Mouse (Mus musculus): Measurements from ENCODE around the gene Slc7a5. TPM values are rescaled to one million over a fixed set of nuclear protein-coding genes. Genes with fewer than 3 reads are reported as not detected.

Slc7a5 gene
- polyA plus RNA-seq, 1 experiment from 2014 or later: 17.3 TPM

- no peaks in the 10 kb centered on the region for H3K27me3 ChIP-seq (replicated peaks)
- H3K9ac ChIP-seq: peak within 1 kb of the TSS; percentile 99
- ATAC-seq (ENCODE audit: extremely low read depth, insufficient number of reproducible peaks, low FRiP score, low TSS enrichment): no peak
- peak within 1 kb of the TSS; percentile 97 for H3K4me2 ChIP-seq
- WGBS: 49% methylated on average over 6 of the region's 6 CpGs
- H3K4me3 ChIP-seq: peak within 1 kb of the TSS; percentile 86
- peak within 1 kb of the TSS; percentile 97 for H3K27ac ChIP-seq (replicated peaks)
- peaks cover 59% of the 10 kb centered on the region for H3K4me1 ChIP-seq
- H3K9me3 ChIP-seq: no peaks in the 10 kb centered on the region
- peaks cover 21% of the 10 kb centered on the region for H3K36me3 ChIP-seq
These were observed 41.8 kb upstream of the Slc7a5 start, which contains the start of gene Banp for GRCm38 (mm10) chr8:121949222-121949800. Banp (plus strand) TSS chr8:121949750.

- 51% methylated on average over 19 of the region's 19 CpGs for WGBS
These were observed 41.0 kb upstream of the Slc7a5 start for GRCm38 (mm10) chr8:121948321-121949145.

GRCm38 (mm10) chr8:121947753-121948141 lies 40.3 kb upstream of the Slc7a5 start:
- Histone ChIP-seq H3K4me3 (peak overlapping the region; percentile 50), H3K9me3 (no peaks in the 10 kb centered on the region), H3K36me3 (peaks cover 5% of the 10 kb centered on the region; the same call in 1 of the 2 replicates), H3K9ac (peak overlapping the region; percentile 84), H3K27me3 (replicated peaks) (no peaks in the 10 kb centered on the region), H3K4me1 (peaks cover 45% of the 10 kb centered on the region), H3K27ac (replicated peaks) (peak overlapping the region; percentile 90), H3K4me2 (peak overlapping the region; percentile 79)
- ATAC-seq (ENCODE audit: extremely low read depth, insufficient number of reproducible peaks, low FRiP score, low TSS enrichment): no peak; the same call in 1 of the 2 replicates
- 1% methylated on average over 18 of the region's 18 CpGs for WGBS

More at GRCm38 (mm10) chr8:121948321-121949145, 41.0 kb upstream of the Slc7a5 start:
- no peak for ATAC-seq (ENCODE audit: extremely low read depth, insufficient number of reproducible peaks, low FRiP score, low TSS enrichment)
- peaks cover 13% of the 10 kb centered on the region for H3K36me3 ChIP-seq
- no peaks in the 10 kb centered on the region for H3K9me3 ChIP-seq
- H3K27me3 ChIP-seq (replicated peaks): no peaks in the 10 kb centered on the region
- peak overlapping the region; percentile 50 for H3K4me3 ChIP-seq
- H3K4me1 ChIP-seq: peaks cover 52% of the 10 kb centered on the region
- peak overlapping the region; percentile 79 for H3K4me2 ChIP-seq
- H3K27ac ChIP-seq (replicated peaks): peak overlapping the region; percentile 90
- H3K9ac ChIP-seq: peak overlapping the region; percentile 84

- Histone ChIP-seq H3K4me1 (peaks cover 40% of the 10 kb centered on the region), H3K4me2 (peak overlapping the region; percentile 79), H3K36me3 (no peaks in the 10 kb centered on the region), H3K27ac (replicated peaks) (peak overlapping the region; percentile 90), H3K4me3 (peak overlapping the region; percentile 50), H3K27me3 (replicated peaks) (no peaks in the 10 kb centered on the region), H3K9me3 (no peaks in the 10 kb centered on the region), H3K9ac (peak overlapping the region; percentile 84)
- no peak for ATAC-seq (ENCODE audit: extremely low read depth, insufficient number of reproducible peaks, low FRiP score, low TSS enrichment)
- WGBS: 32% methylated on average over 19 of the region's 19 CpGs
These were observed 39.7 kb upstream of the Slc7a5 start for GRCm38 (mm10) chr8:121947047-121947752.

GRCm38 (mm10) chr8:121946351-121946750 lies 38.9 kb upstream of the Slc7a5 start:
- peaks cover 31% of the 10 kb centered on the region for H3K4me1 ChIP-seq
- ATAC-seq (ENCODE audit: extremely low read depth, insufficient number of reproducible peaks, low FRiP score, low TSS enrichment): no peak
- no peak overlapping the region for H3K27ac ChIP-seq (replicated peaks)
- H3K9ac ChIP-seq: no peak overlapping the region
- WGBS: 83% methylated on average over 7 of the region's 7 CpGs
- no peaks in the 10 kb centered on the region for H3K27me3 ChIP-seq (replicated peaks)
- no peaks in the 10 kb centered on the region for H3K9me3 ChIP-seq
- no peaks in the 10 kb centered on the region for H3K36me3 ChIP-seq
- H3K4me3 ChIP-seq: no peak overlapping the region
- no peak overlapping the region for H3K4me2 ChIP-seq

GRCm38 (mm10) chr8:121944831-121945230 lies 37.3 kb upstream of the Slc7a5 start, which contains the start of gene Car5a:
Car5a (minus strand) TSS chr8:121944904.
- H3K27me3 ChIP-seq (replicated peaks): no peaks in the 10 kb centered on the region
- H3K9ac ChIP-seq: no peak within 1 kb of the TSS
- H3K4me3 ChIP-seq: no peak within 1 kb of the TSS
- no peak within 1 kb of the TSS for H3K27ac ChIP-seq (replicated peaks)
- peaks cover 30% of the 10 kb centered on the region for H3K4me1 ChIP-seq
- ATAC-seq (ENCODE audit: extremely low read depth, insufficient number of reproducible peaks, low FRiP score, low TSS enrichment): no peak
- no peaks in the 10 kb centered on the region for H3K9me3 ChIP-seq
- H3K36me3 ChIP-seq: no peaks in the 10 kb centered on the region
- H3K4me2 ChIP-seq: no peak within 1 kb of the TSS

GRCm38 (mm10) chr8:121943716-121944115 lies 36.2 kb upstream of the Slc7a5 start:
- 0 out of 2 replicates have a peak, but pooled peaks cover under 1% of the 10 kb centered on the region for H3K9me3 ChIP-seq
- H3K27me3 ChIP-seq (replicated peaks): no peaks in the 10 kb centered on the region
- no peaks in the 10 kb centered on the region for H3K36me3 ChIP-seq
- H3K4me1 ChIP-seq: peaks cover 19% of the 10 kb centered on the region
- no peak overlapping the region for H3K4me2 ChIP-seq
- no peak overlapping the region for H3K27ac ChIP-seq (replicated peaks)
- WGBS: 71% methylated on average over 8 of the region's 8 CpGs
- H3K4me3 ChIP-seq: no peak overlapping the region
- no peak overlapping the region for H3K9ac ChIP-seq
- no peak for ATAC-seq (ENCODE audit: extremely low read depth, insufficient number of reproducible peaks, low FRiP score, low TSS enrichment)

- Histone ChIP-seq H3K4me3 (no peak overlapping the region), H3K27ac (replicated peaks) (no peak overlapping the region), H3K36me3 (no peaks in the 10 kb centered on the region), H3K4me1 (peaks cover 13% of the 10 kb centered on the region), H3K27me3 (replicated peaks) (no peaks in the 10 kb centered on the region), H3K9ac (no peak overlapping the region), H3K9me3 (0 out of 2 replicates have a peak, but pooled peaks cover 3% of the 10 kb centered on the region), H3K4me2 (no peak overlapping the region)
- ATAC-seq (ENCODE audit: extremely low read depth, insufficient number of reproducible peaks, low FRiP score, low TSS enrichment): no peak
- 46% methylated on average over 2 of the region's 2 CpGs for WGBS
These were observed 35.6 kb upstream of the Slc7a5 start for GRCm38 (mm10) chr8:121943057-121943540.

GRCm38 (mm10) chr8:121938732-121939131 lies 31.2 kb upstream of the Slc7a5 start:
- no peak overlapping the region for H3K9ac ChIP-seq
- no peaks in the 10 kb centered on the region for H3K27me3 ChIP-seq (replicated peaks)
- H3K27ac ChIP-seq (replicated peaks): no peak overlapping the region
- H3K36me3 ChIP-seq: no peaks in the 10 kb centered on the region
- ATAC-seq (ENCODE audit: extremely low read depth, insufficient number of reproducible peaks, low FRiP score, low TSS enrichment): no peak
- 0 out of 2 replicates have a peak, but pooled peaks cover 3% of the 10 kb centered on the region for H3K9me3 ChIP-seq
- no peak overlapping the region for H3K4me2 ChIP-seq
- peaks cover 17% of the 10 kb centered on the region for H3K4me1 ChIP-seq
- 80% methylated on average over 7 of the region's 7 CpGs for WGBS
- H3K4me3 ChIP-seq: no peak overlapping the region

- 0 out of 2 replicates have a peak, but pooled peaks cover 3% of the 10 kb centered on the region for H3K9me3 ChIP-seq
- H3K36me3 ChIP-seq: no peaks in the 10 kb centered on the region
- no peak overlapping the region for H3K4me3 ChIP-seq
- no peak for ATAC-seq (ENCODE audit: extremely low read depth, insufficient number of reproducible peaks, low FRiP score, low TSS enrichment)
- H3K27ac ChIP-seq (replicated peaks): no peak overlapping the region
- no peak overlapping the region for H3K4me2 ChIP-seq
- H3K9ac ChIP-seq: no peak overlapping the region
- peaks cover 26% of the 10 kb centered on the region for H3K4me1 ChIP-seq
- no peaks in the 10 kb centered on the region for H3K27me3 ChIP-seq (replicated peaks)
- 65% methylated on average over 14 of the region's 14 CpGs for WGBS
These were observed 28.9 kb upstream of the Slc7a5 start for GRCm38 (mm10) chr8:121936391-121936790.

Data from heart, embryonic 13.5 days (tissue).